Mouse (Mus musculus): Measurements from ENCODE around the gene Olfr963. TPM values are rescaled to one million over a fixed set of nuclear protein-coding genes. Genes with fewer than 3 reads are reported as not detected.
"Not testable (repeated sequence)": the region's sequence is repeated elsewhere in the genome, so short reads cannot be mapped to it uniquely, and the experiment has no call there.

Olfr963 gene
- not detected for total RNA-seq (2021)
- long read RNA-seq, experiment 1 = 0 reads
- long read RNA-seq, experiment 2 = 0 reads

- no peak for DNase-seq (ENCODE audit: low spot score in 2 of 2)
Measured at GRCm38 (mm10) chr9:39666905-39667304, at the start of gene Olfr963. TSS of gene Olfr963 (plus strand) at chr9:39667205.

- no peak for DNase-seq (ENCODE audit: low spot score in 2 of 2)
Measured at GRCm38 (mm10) chr9:39621073-39621472, 45.9 kb upstream of the Olfr963 start, which contains the start of gene Olfr960. TSS of gene Olfr960 (plus strand) at chr9:39621373.

- DNase-seq (ENCODE audit: low spot score in 2 of 2) = no peak
Measured at GRCm38 (mm10) chr9:39623783-39624182, 43.2 kb upstream of the Olfr963 start.

DNA sequence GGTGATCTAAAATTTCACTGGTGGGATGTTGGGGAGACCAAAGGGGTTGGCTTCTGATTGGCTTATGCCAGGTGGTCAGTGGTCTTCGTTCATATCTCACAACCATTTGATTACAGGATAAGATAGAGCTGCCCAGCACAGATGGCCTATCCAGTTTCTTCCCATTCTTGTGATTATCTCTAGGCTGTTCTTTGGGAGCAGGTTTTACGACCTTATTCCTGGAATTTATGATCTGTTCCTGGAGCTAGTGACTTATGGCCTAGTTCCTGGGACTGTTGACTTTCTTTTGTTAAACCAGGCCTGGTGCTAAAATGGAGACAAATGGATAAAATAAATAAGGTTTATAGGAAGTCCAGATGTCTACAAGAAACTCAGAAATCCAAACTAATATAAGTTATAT, 42.3 kb upstream of the Olfr963 start:
- DNase-seq (ENCODE audit: low spot score in 2 of 2) = no peak

GRCm38 (mm10) chr9:39629069-39629468, 37.9 kb upstream of the Olfr963 start:
- DNase-seq (ENCODE audit: low spot score in 2 of 2) = no peak

DNA sequence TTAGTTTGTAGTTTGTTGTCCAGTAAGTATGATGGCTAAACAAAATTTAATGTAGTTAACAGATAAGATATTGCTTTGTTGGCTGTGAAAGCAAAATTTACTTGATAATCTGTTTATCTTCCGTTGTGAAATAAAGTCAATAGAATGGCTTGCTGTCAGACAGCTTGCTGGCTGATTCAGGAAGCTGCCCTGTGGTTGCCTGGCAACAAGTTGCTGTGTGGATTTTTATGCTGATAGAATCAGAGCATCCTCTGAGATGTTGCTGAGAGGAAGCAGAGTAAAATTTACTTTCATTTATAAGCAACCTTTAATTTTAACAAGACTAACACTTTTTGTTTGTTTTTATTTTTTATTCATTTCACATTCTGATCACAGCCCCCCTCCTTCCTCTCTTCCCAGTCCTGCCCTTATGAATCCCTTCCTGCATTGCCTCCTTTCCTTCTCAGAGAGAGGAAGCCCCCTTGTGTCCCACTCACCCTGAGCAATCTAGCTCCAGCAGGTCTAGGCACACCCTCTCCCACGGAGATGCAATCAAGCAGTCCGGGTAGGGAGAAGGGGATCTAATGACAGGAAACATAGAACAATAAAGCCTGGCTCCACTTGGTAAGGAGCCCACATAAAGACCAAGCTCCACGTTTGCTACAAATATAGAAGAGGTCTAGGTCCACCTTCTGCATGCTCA, 33.0 kb upstream of the Olfr963 start:
- DNase-seq (ENCODE audit: low spot score in 2 of 2) = peak in 1 of 2 experiments; percentile 68

- no peak for DNase-seq (ENCODE audit: low spot score in 2 of 2)
Measured at GRCm38 (mm10) chr9:39644785-39645184, 22.2 kb upstream of the Olfr963 start, which contains the start of gene Olfr961. TSS of gene Olfr961 (plus strand) at chr9:39645085.

DNA sequence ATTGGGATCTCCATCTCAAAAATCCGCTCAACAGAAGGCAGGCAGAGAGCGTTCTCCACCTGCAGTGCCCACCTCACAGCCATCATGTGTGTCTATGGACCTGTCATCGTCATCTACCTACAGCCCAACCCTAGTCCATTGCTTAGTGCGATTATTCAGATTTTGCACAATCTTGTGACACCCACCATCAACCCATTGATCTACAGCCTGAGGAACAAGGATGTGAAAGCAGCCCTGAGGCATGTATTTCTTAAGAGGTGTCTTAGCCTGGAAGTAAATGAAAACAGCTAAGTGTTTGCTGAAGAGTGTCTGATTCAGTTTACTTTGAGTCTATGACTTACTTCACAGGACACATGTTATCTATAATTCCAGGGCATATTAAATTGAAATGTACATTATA, 19.6 kb upstream of the Olfr963 start:
- DNase-seq (ENCODE audit: low spot score in 2 of 2) = no peak

- peak in 1 of 2 experiments; percentile 22 for DNase-seq (ENCODE audit: low spot score in 2 of 2)
Measured at GRCm38 (mm10) chr9:39654756-39655396, 12.1 kb upstream of the Olfr963 start.

DNA sequence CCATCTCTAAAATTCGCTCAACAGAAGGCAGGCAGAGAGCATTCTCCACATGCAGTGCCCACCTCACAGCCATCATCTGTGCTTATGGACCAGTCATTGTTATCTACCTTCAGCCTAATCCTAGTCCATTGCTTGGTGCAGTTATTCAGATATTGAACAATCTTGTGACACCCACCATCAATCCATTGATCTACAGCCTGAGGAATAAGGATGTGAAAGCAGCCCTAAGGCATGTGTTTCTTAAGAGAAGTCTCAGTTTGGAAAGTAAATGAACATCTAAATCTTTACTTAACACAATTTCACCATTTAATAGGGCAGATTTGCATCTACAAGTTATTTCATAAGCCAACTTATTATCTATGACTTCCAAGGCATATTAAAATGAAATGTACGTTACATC, 2.7 kb downstream of the Olfr963 start:
- no peak for DNase-seq (ENCODE audit: low spot score in 2 of 2)

DNA sequence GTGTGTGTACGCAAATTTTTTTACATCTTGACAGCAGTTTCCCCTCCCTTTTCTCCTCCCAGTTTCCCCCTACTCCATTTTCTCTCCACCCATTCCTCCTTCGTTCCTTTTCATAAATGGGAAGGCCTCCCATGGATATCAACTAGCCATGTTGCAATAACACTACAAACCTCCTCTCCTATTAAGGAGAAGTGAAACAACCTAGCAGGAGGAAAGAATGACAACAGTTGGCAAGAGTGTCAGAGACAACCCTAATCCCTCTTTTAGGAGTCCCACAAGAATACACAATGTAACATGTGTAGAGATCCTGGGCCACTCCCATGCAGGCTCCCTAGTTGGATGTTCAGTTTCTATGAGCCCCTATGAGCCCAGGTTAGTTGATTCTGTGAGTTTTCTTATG, 7.8 kb downstream of the Olfr963 start:
- no peak for DNase-seq (ENCODE audit: low spot score in 2 of 2)

DNA sequence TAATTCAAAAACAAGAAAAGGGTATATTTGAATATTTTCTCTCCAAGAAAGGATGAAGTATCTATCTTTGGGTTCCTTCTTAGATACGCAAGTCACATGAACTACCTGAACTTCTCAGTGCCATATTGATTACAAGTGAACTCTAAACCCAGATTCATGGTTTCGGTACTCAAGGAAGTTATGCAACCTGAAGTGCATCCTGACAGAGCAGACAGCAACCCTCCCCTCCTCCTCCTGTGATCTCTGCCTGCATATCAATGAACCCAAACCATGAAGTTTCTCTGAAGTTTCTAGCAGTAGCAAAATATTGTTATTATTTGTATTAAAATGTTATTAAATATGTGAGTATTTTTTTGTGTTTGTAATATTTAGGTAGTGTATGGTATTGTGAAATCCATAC, 11.6 kb downstream of the Olfr963 start:
- DNase-seq (ENCODE audit: low spot score in 2 of 2) = no peak

DNA sequence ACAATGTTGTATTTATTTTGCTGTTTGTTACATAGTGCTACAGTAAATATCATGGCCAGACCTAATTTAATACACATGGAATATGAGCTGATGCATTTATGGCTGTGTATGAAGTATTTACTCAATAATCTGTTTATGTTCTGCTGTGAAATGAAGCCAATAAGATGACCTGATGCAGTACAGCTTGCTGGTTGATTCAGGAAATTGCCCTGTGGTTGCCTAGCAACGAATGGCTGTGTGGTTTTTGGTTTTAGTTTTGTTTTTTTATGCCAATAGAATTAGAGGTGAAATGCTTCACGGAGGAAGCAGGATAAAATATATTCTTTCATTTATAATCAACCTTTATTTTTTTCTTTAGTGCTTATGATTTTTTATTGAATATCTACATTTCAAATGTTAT, 12.3 kb downstream of the Olfr963 start:
- DNase-seq (ENCODE audit: low spot score in 2 of 2) = peak in 1 of 2 experiments; percentile 4

- DNase-seq (ENCODE audit: low spot score in 2 of 2) = not testable (repeated sequence)
Measured at GRCm38 (mm10) chr9:39701123-39701522, 34.1 kb downstream of the Olfr963 start.

- no peak for DNase-seq (ENCODE audit: low spot score in 2 of 2)
Measured at GRCm38 (mm10) chr9:39707017-39707416, 40.0 kb downstream of the Olfr963 start, which contains the start of gene Olfr149. TSS of gene Olfr149 (minus strand) at chr9:39707117.

DNA sequence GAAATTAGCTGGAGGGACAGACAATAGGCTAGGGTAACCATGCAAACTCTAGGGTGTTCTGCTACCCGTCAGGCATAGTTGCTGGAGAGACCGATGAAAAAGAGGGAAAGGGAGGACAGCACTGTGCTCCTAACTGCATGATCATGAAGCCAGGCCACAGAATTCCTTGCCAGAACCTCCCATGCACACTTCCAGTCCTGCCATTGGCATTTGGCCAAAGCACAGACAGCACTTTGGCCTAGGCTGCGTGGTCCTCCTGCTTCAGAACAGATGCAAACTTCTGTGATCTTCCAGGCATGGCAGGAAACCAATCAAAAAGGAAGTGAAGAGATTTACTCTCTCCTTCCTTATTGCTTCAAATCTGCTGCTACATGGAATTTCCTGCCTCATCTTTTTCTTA, 42.0 kb downstream of the Olfr963 start:
- DNase-seq (ENCODE audit: low spot score in 2 of 2) = no peak

DNA sequence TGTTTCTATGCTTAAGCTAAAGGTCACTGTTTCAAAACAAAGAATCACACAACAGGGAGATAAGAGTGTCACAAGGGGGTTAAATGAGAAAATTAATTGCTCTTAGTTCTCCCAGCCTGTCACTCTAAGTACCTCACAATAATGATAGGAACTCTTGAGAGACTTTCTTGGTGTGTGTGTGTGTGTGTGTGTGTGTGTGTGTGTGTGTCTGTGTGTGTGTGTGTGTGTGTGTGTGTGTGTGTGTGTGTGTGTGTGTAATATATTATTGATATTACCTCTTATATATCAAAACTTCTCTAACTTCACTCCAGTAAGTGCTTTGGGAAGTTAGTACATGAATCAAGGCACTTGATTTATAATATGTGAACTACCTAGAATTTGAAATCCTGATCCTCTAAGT, 44.0 kb downstream of the Olfr963 start, which contains the start of gene Olfr965:
TSS of gene Olfr965 (plus strand) at position 301 of the 400 bp plus-strand sequence.
- DNase-seq (ENCODE audit: low spot score in 2 of 2) = no peak

Other genes starting within 250 kb of the Olfr963 start
- gene Olfr952, start 240.1 kb upstream of the Olfr963 start, total RNA-seq (2021) = not detected
- not detected for gene Olfr954, start 210.5 kb upstream of the Olfr963 start, total RNA-seq (2021)
- gene Olfr955, start 195.3 kb upstream of the Olfr963 start, total RNA-seq (2021) = not detected
- not detected for gene Olfr44, start 173.2 kb upstream of the Olfr963 start, total RNA-seq (2021)
- not detected for gene Olfr957, start 151.4 kb upstream of the Olfr963 start, total RNA-seq (2021)
- gene Olfr958, start 113.2 kb upstream of the Olfr963 start, total RNA-seq (2021) = not detected
- gene Olfr959, start 91.6 kb upstream of the Olfr963 start, total RNA-seq (2021) = not detected
- 10 to 100 TPM; 13.2 to 13.8 TPM for gene AW551984, start 62.8 kb upstream of the Olfr963 start, total RNA-seq (2021)
- not detected for gene Olfr148, start 56.5 kb upstream of the Olfr963 start, total RNA-seq (2021)
- not detected for gene Olfr960, start 45.8 kb upstream of the Olfr963 start, total RNA-seq (2021)
- not detected for gene Olfr961, start 22.1 kb upstream of the Olfr963 start, total RNA-seq (2021)
- not detected for gene Olfr149, start 39.9 kb downstream of the Olfr963 start, total RNA-seq (2021)
- not detected for gene Olfr965, start 44.1 kb downstream of the Olfr963 start, total RNA-seq (2021)
- not detected for gene Olfr150, start 63.8 kb downstream of the Olfr963 start, total RNA-seq (2021)
- not detected for gene Olfr967, start 79.0 kb downstream of the Olfr963 start, total RNA-seq (2021)
- not detected for gene Olfr968, start 116.0 kb downstream of the Olfr963 start, total RNA-seq (2021)
- not detected for gene Olfr969, start 123.7 kb downstream of the Olfr963 start, total RNA-seq (2021)
- gene Olfr970, start 141.7 kb downstream of the Olfr963 start, total RNA-seq (2021) = not detected
- not detected for gene Olfr971, start 169.7 kb downstream of the Olfr963 start, total RNA-seq (2021)
- gene Olfr972, start 199.2 kb downstream of the Olfr963 start, total RNA-seq (2021) = not detected
- gene Olfr229, start 240.1 kb downstream of the Olfr963 start, total RNA-seq (2021) = not detected